Mouse (Mus musculus): Measurements from ENCODE around the gene Ifrd2. TPM values are rescaled to one million over a fixed set of nuclear protein-coding genes. Genes with fewer than 3 reads are reported as not detected.

Gene Ifrd2
- polyA plus RNA-seq, 1 experiment: 45.3 TPM

DNA sequence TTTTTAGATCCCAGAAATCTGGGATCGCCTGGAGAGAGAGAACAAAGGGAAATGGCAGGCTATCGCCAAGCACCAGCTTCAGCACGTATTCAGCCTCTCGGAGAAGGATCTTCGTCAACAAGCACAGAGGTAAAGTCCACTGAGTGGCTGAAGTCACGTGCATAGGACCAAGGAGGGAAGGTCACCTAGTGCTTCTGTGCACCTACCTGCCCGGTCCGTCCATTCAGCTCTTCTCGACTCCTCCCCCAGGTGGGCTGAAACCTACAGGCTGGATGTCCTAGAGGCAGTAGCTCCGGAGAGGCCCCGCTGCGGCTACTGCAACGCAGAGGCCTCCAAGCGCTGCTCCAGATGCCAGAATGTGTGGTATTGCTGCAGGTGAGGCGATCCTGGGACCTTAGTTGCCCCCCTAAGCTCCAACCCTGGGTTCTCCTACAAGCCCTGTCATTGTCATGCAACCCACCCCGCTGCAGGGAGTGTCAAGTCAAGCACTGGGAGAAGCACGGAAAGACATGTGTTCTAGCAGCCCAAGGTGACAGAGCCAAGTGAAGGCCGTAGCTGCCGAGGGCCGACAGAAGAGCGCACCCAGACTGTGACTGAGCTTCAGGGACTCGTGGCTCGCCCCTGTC lies 36.8 kb upstream of the Ifrd2 start:
- peaks cover 3% of the 10 kb centered on the region for H3K4me1 ChIP-seq (ENCODE audit: control insufficient read depth, insufficient read depth, low read length)
- H3K4me3 ChIP-seq (ENCODE audit: low read depth, low read length): 0 out of 2 replicates have a peak overlapping the region, but pooled peaks have one; percentile 13
- H3K9ac ChIP-seq (ENCODE audit: low read depth, poor library complexity, severe bottlenecking): no peak overlapping the region
- H3K9me3 ChIP-seq (replicated peaks; ENCODE audit: control insufficient read depth, insufficient read depth, low read length, poor library complexity, severe bottlenecking): no peaks in the 10 kb centered on the region
- TF ChIP-seq CTCF (IDR thresholded peaks at IDR 0.05; ENCODE audit: low read depth, low read length): no peak
- TF ChIP-seq EP300 (IDR thresholded peaks at IDR 0.05; ENCODE audit: insufficient read depth, low read depth, low read length): no peak
- TF ChIP-seq POLR2A (IDR thresholded peaks at IDR 0.05; ENCODE audit: insufficient read depth, low read length): no peak
- no peaks in the 10 kb centered on the region for H3K27me3 ChIP-seq (ENCODE audit: control insufficient read depth, insufficient read depth, low read length, poor library complexity, severe bottlenecking)
- no peak overlapping the region for H3K27ac ChIP-seq (ENCODE audit: insufficient read depth, low read length)
- H3K36me3 ChIP-seq (ENCODE audit: control insufficient read depth, insufficient read depth, low read length, poor library complexity, severe bottlenecking): no peaks in the 10 kb centered on the region

- H3K4me1 ChIP-seq (ENCODE audit: control insufficient read depth, insufficient read depth, low read length): peaks cover 3% of the 10 kb centered on the region
- H3K4me3 ChIP-seq (ENCODE audit: low read depth, low read length): peak within 1 kb of the TSS; percentile 64
- no peaks in the 10 kb centered on the region for H3K27me3 ChIP-seq (ENCODE audit: control insufficient read depth, insufficient read depth, low read length, poor library complexity, severe bottlenecking)
- no peak within 1 kb of the TSS for H3K27ac ChIP-seq (ENCODE audit: insufficient read depth, low read length)
- no peaks in the 10 kb centered on the region for H3K9me3 ChIP-seq (replicated peaks; ENCODE audit: control insufficient read depth, insufficient read depth, low read length, poor library complexity, severe bottlenecking)
- no peak for TF ChIP-seq CTCF (IDR thresholded peaks at IDR 0.05; ENCODE audit: low read depth, low read length)
- TF ChIP-seq EP300 (IDR thresholded peaks at IDR 0.05; ENCODE audit: insufficient read depth, low read depth, low read length): no peak
- TF ChIP-seq POLR2A (IDR thresholded peaks at IDR 0.05; ENCODE audit: insufficient read depth, low read length): no peak
- no peaks in the 10 kb centered on the region for H3K36me3 ChIP-seq (ENCODE audit: control insufficient read depth, insufficient read depth, low read length, poor library complexity, severe bottlenecking)
- peak within 1 kb of the TSS; percentile 39 for H3K9ac ChIP-seq (ENCODE audit: low read depth, poor library complexity, severe bottlenecking)
These were observed 36.1 kb upstream of the Ifrd2 start, which contains the start of gene Rassf1 for GRCm38 (mm10) chr9:107551117-107551889. Rassf1 (plus strand) TSS chr9:107551555.

GRCm38 (mm10) chr9:107551890-107552355 lies 35.5 kb upstream of the Ifrd2 start:
- Histone ChIP-seq H3K27ac (ENCODE audit: insufficient read depth, low read length) (no peak overlapping the region), H3K9ac (ENCODE audit: low read depth, poor library complexity, severe bottlenecking) (peak overlapping the region; percentile 39), H3K4me1 (ENCODE audit: control insufficient read depth, insufficient read depth, low read length) (peaks cover 3% of the 10 kb centered on the region), H3K4me3 (ENCODE audit: low read depth, low read length) (peak overlapping the region; percentile 64), H3K9me3 (replicated peaks; ENCODE audit: control insufficient read depth, insufficient read depth, low read length, poor library complexity, severe bottlenecking) (no peaks in the 10 kb centered on the region), H3K27me3 (ENCODE audit: control insufficient read depth, insufficient read depth, low read length, poor library complexity, severe bottlenecking) (no peaks in the 10 kb centered on the region), H3K36me3 (ENCODE audit: control insufficient read depth, insufficient read depth, low read length, poor library complexity, severe bottlenecking) (no peaks in the 10 kb centered on the region)
- TF ChIP-seq EP300 (IDR thresholded peaks at IDR 0.05; ENCODE audit: insufficient read depth, low read depth, low read length): no peak

DNA sequence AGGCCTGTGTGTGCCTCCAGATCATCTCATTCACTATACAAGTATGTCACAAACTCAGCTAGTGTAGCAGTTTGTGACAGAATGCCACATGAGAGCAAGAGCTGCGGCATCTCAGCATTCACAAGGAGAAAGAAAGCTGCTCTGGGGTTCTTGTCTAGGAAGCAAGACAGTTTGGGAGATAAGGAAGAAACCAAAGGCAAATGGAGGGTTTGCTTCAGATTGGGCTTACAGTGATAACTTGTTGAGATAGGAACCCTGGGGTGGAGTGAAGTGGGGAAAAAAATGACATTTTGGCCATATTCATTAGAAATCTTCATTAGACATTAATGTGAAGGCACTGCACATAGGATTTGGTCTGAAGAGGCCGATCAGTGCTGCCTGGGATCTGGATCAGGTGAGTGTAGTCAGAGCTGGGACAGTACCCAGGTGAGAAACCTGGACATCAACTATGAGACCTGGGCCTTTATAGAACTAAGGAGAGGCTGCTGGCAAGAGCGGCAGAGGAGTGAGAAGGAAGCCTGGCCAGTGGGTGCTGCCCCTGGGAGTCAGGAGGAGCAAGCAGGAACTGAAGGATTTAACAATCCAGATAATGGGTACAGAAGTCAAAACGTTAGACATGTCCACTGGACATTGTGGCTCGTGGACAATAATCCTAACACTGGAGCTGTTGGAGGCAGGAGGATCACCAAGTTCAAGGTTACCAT lies 34.6 kb upstream of the Ifrd2 start:
- Histone ChIP-seq H3K27ac (ENCODE audit: insufficient read depth, low read length) (no peak overlapping the region), H3K4me3 (ENCODE audit: low read depth, low read length) (no peak overlapping the region), H3K9ac (ENCODE audit: low read depth, poor library complexity, severe bottlenecking) (no peak overlapping the region), H3K9me3 (replicated peaks; ENCODE audit: control insufficient read depth, insufficient read depth, low read length, poor library complexity, severe bottlenecking) (no peaks in the 10 kb centered on the region), H3K4me1 (ENCODE audit: control insufficient read depth, insufficient read depth, low read length) (peaks cover 3% of the 10 kb centered on the region), H3K27me3 (ENCODE audit: control insufficient read depth, insufficient read depth, low read length, poor library complexity, severe bottlenecking) (no peaks in the 10 kb centered on the region), H3K36me3 (ENCODE audit: control insufficient read depth, insufficient read depth, low read length, poor library complexity, severe bottlenecking) (peaks cover 8% of the 10 kb centered on the region)
- no peak for TF ChIP-seq EP300 (IDR thresholded peaks at IDR 0.05; ENCODE audit: insufficient read depth, low read depth, low read length)
- TF ChIP-seq POLR2A (IDR thresholded peaks at IDR 0.05; ENCODE audit: insufficient read depth, low read length): no peak
- no peak for TF ChIP-seq CTCF (IDR thresholded peaks at IDR 0.05; ENCODE audit: low read depth, low read length)

GRCm38 (mm10) chr9:107553541-107554318 lies 33.7 kb upstream of the Ifrd2 start:
- Histone ChIP-seq H3K9ac (ENCODE audit: low read depth, poor library complexity, severe bottlenecking) (peak overlapping the region; percentile 64), H3K27ac (ENCODE audit: insufficient read depth, low read length) (no peak overlapping the region), H3K4me3 (ENCODE audit: low read depth, low read length) (peak overlapping the region; percentile 64), H3K36me3 (ENCODE audit: control insufficient read depth, insufficient read depth, low read length, poor library complexity, severe bottlenecking) (peaks cover 16% of the 10 kb centered on the region), H3K27me3 (ENCODE audit: control insufficient read depth, insufficient read depth, low read length, poor library complexity, severe bottlenecking) (no peaks in the 10 kb centered on the region), H3K4me1 (ENCODE audit: control insufficient read depth, insufficient read depth, low read length) (peaks cover 3% of the 10 kb centered on the region), H3K9me3 (replicated peaks; ENCODE audit: control insufficient read depth, insufficient read depth, low read length, poor library complexity, severe bottlenecking) (no peaks in the 10 kb centered on the region)
- no peak for TF ChIP-seq CTCF (IDR thresholded peaks at IDR 0.05; ENCODE audit: low read depth, low read length)
- TF ChIP-seq POLR2A (IDR thresholded peaks at IDR 0.05; ENCODE audit: insufficient read depth, low read length): no peak
- no peak for TF ChIP-seq EP300 (IDR thresholded peaks at IDR 0.05; ENCODE audit: insufficient read depth, low read depth, low read length)
